11 mouse cellular contexts compared by ENCODE assay signal in the genomic region with DNA sequence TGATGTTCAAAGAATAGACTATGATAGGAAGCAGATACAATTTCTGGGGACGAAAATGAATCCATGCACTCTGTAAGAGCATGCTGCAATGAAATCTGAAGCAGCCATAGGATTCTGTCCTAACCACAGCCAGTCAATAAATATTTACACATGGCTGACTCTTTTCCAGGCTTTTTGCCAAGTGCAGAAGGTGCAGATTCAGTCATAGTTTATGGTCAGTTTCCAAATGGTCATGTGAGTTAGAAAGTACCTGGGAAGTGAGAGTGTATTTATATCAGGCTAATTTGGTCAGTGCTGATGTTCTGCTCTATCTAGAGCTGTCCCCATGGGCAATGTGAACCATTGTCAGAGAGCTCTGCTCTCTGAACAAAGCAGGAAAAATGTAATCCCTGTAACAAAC.
DNase-seq lines count a peak whose midpoint lies in the region; ATAC-seq and TF ChIP-seq lines count a peak whose summit lies in the region.
"Had no signal": no experiment of that assay in that cellular context is flagged by ENCODE, and none has a peak within 500 bp of the region (broad histone marks: within the 10 kb centered on the region; RNA-seq: fewer than 3 reads in every experiment).

No protein-coding gene starts in this region.

- H3K4me1 ChIP-seq in lung, embryonic 14.5 days (ENCODE audit: insufficient read depth): no peaks in the 10 kb centered on the region
- H3K4me1 ChIP-seq in lung, adult 2 months (ENCODE audit: control insufficient read depth, insufficient read depth, low read length): no peaks in the 10 kb centered on the region
- H3K4me1 ChIP-seq in liver, postnatal 0 days (ENCODE audit: insufficient read depth): no peaks in the 10 kb centered on the region
- H3K4me1 ChIP-seq: lung, embryonic 15.5 days had no signal

- H3K27ac ChIP-seq in lung, embryonic 14.5 days (ENCODE audit: low read depth): no peak overlapping the region
- 0 out of 2 replicates have a peak overlapping the region, but pooled peaks have one; percentile 30 for H3K27ac ChIP-seq in liver, postnatal 0 days (ENCODE audit: low read depth)
- H3K27ac ChIP-seq in gastrocnemius, adult 2 months: no peak overlapping the region
- H3K27ac ChIP-seq: lung, embryonic 15.5 days had no signal

- H3K4me3 ChIP-seq in lung, embryonic 14.5 days (ENCODE audit: low read depth, low read length): no peak overlapping the region
- H3K4me3 ChIP-seq in lung, adult 2 months (replicated peaks; ENCODE audit: extremely low read depth, low read depth, low read length): no peak overlapping the region
- no peak overlapping the region for H3K4me3 ChIP-seq in liver, postnatal 0 days (ENCODE audit: low read depth, low read length)
- H3K4me3 ChIP-seq in gastrocnemius, adult 2 months: no peak overlapping the region
- H3K4me3 ChIP-seq: lung, embryonic 15.5 days; myocyte had no signal

- ATAC-seq in lung, embryonic 14.5 days (ENCODE audit: insufficient read depth): 0 out of 2 replicates have a peak, but pooled peaks have one; percentile 54
- ATAC-seq in liver, postnatal 0 days: peak; percentile 98

- no peak for TF ChIP-seq POLR2A in lung, adult 2 months (IDR thresholded peaks at IDR 0.05; ENCODE audit: borderline replicate concordance, extremely low read depth, low read depth, low read length)

- TF ChIP-seq CTCF in lung, embryonic 14.5 days (IDR thresholded peaks at IDR 0.05; ENCODE audit: low read depth): no peak
- no peak for TF ChIP-seq CTCF in lung, adult 2 months (IDR thresholded peaks at IDR 0.05; ENCODE audit: insufficient read depth, low read length)
- TF ChIP-seq CTCF in liver, postnatal 0 days (IDR thresholded peaks at IDR 0.05; ENCODE audit: low read depth): no peak
- no peak for TF ChIP-seq CTCF in gastrocnemius, adult 2 months (IDR thresholded peaks at IDR 0.05)

- H3K9ac ChIP-seq in lung, embryonic 14.5 days: no peak overlapping the region
- no peak overlapping the region for H3K9ac ChIP-seq in liver, postnatal 0 days (replicated peaks)
- H3K9ac ChIP-seq: lung, embryonic 15.5 days had no signal

- DNase-seq in lung, embryonic 14.5 days: peak; percentile 57
- no peak for DNase-seq in lung, adult 2 months
- peak; percentile 42 for DNase-seq in cerebellum, adult 11-12 months
- DNase-seq in cerebellum, postnatal 36 days: peak; percentile 19 to 65
- peak; percentile 23 for DNase-seq in liver, postnatal 0 days
- DNase-seq in gastrocnemius, adult 2 months: no peak
- DNase-seq in spleen, postnatal 14 days (ENCODE audit: low spot score in 2 of 2): no peak
- DNase-seq: adrenal gland, postnatal 14 days; gastrocnemius, postnatal 36 days had no signal

- H3K4me2 ChIP-seq in lung, embryonic 14.5 days: no peak overlapping the region
- H3K4me2 ChIP-seq in liver, postnatal 0 days (ENCODE audit: low read depth, low read length): no peak overlapping the region
- H3K4me2 ChIP-seq: lung, embryonic 15.5 days had no signal

- no peaks in the 10 kb centered on the region for H3K27me3 ChIP-seq in lung, embryonic 14.5 days (ENCODE audit: insufficient read depth, low read length)
- no peaks in the 10 kb centered on the region for H3K27me3 ChIP-seq in liver, postnatal 0 days (ENCODE audit: insufficient read depth, low read length)
- H3K27me3 ChIP-seq: lung, embryonic 15.5 days had no signal

- 27% methylated on average over 1 of the region's 1 CpGs for WGBS in lung, embryonic 14.5 days
- WGBS in lung, adult 2 months: 25% methylated on average over 1 of the region's 1 CpGs
- WGBS in liver, postnatal 0 days (ENCODE audit: insufficient replicate concordance): 33% methylated on average over 1 of the region's 1 CpGs

- intact Hi-C loops in gastrocnemius, adult 2 months (cut with DNase I): no loop called here

- H3K9me3 ChIP-seq in lung, embryonic 14.5 days (ENCODE audit: low read depth, low read length): no peaks in the 10 kb centered on the region
- no peaks in the 10 kb centered on the region for H3K9me3 ChIP-seq in liver, postnatal 0 days (ENCODE audit: low read length)
- H3K9me3 ChIP-seq: lung, embryonic 15.5 days had no signal

- peak; percentile 9; the same call in 1 of the 2 replicates for TF ChIP-seq EP300 in liver, postnatal 0 days (IDR thresholded peaks at IDR 0.05; ENCODE audit: low read depth)

- H3K36me3 ChIP-seq in lung, embryonic 14.5 days (ENCODE audit: insufficient read depth): no peaks in the 10 kb centered on the region
- no peaks in the 10 kb centered on the region for H3K36me3 ChIP-seq in liver, postnatal 0 days (replicated peaks; ENCODE audit: insufficient read depth, low read length)
- H3K36me3 ChIP-seq: lung, embryonic 15.5 days had no signal

Comparison
In these comparisons a context has a peak if more than half of its experiments do, and no peak if none do; other contexts are left out.
1. DNase-seq: peak in lung, embryonic 14.5 days (single experiment), cerebellum, adult 11-12 months (single experiment), cerebellum, postnatal 36 days (2 of 2) and liver, postnatal 0 days (single experiment); none in lung, adult 2 months (single experiment), gastrocnemius, adult 2 months (single experiment) and spleen, postnatal 14 days (0 of 2).